Mouse (Mus musculus) neural tube, embryonic 11.5 days (tissue): ENCODE measurements around the gene 1110017D15Rik. TPM values are rescaled to one million over a fixed set of nuclear protein-coding genes. Genes with fewer than 3 reads are reported as not detected.

ENCODE experiments used
- ATAC-seq: fragments of 200-750 bp; cut with Nextera tagmentation; 2 replicates; pipeline ENCODE4 v1.8.0; 2017; ENCODE audit warnings: moderate number of reproducible peaks, mild to moderate bottlenecking, moderate TSS enrichment, moderate library complexity; ENCODE audit not compliant: insufficient read depth, low FRiP score, low TSS enrichment
- DNase-seq: peaks from one replicate; pipeline ENCODE4 v3.0.0-alpha.2; 2015; ENCODE audit warnings: low spot score
- H3K27ac ChIP-seq: fragments of 300-500 bp; sonication (generic); 2 replicates; pipeline ENCODE4 v1.5.1; 2014; ENCODE audit warnings: low read depth, mild to moderate bottlenecking, low read length
- H3K27me3 ChIP-seq: fragments of 300-500 bp; sonication (generic); 2 replicates; pipeline ENCODE4 v1.6.1; 2014; ENCODE audit warnings: mild to moderate bottlenecking, low read length, mixed read lengths; ENCODE audit not compliant: control insufficient read depth, insufficient read depth
- H3K36me3 ChIP-seq: fragments of 300-500 bp; sonication (generic); 2 replicates; pipeline ENCODE4 v1.6.1; 2014; ENCODE audit warnings: mild to moderate bottlenecking, low read length, moderate library complexity, mixed read lengths; ENCODE audit not compliant: control insufficient read depth, insufficient read depth
- H3K4me1 ChIP-seq: fragments of 300-500 bp; sonication (generic); 2 replicates; pipeline ENCODE4 v1.6.1; 2014; ENCODE audit warnings: low read length, mixed read lengths; ENCODE audit not compliant: control insufficient read depth, insufficient read depth
- H3K4me2 ChIP-seq: fragments of 300-500 bp; sonication (generic); 2 replicates; pipeline ENCODE4 v1.6.1; 2014; ENCODE audit warnings: low read depth, mild to moderate bottlenecking, moderate library complexity
- H3K4me3 ChIP-seq: fragments of 300-500 bp; sonication (generic); 2 replicates; pipeline ENCODE4 v1.5.1; 2014; ENCODE audit warnings: low read depth, low read length
- H3K9ac ChIP-seq: fragments of 300-500 bp; sonication (generic); 2 replicates; pipeline ENCODE4 v1.6.1; 2014; ENCODE audit warnings: mild to moderate bottlenecking, low read length
- H3K9me3 ChIP-seq: fragments of 300-500 bp; sonication (generic); 2 replicates; pipeline ENCODE4 v1.6.1; 2016; ENCODE audit warnings: low read length; ENCODE audit not compliant: control insufficient read depth
- WGBS: fragments of 180-500 bp; shearing (Covaris S2); extraction: QIAGEN DNeasy Blood & Tissue Kit; methylation state at CpG from one replicate; pipeline ENCODE4 v1.1.7; 2014; 5-methylcytosine and 5-hydroxymethylcytosine counted together
- polyA plus RNA-seq: library from polyadenylated mRNA; unstranded; fragments of >200 nt; fragmentation: Nextera tagmentation; extraction: Ambion mirVana; gene quantifications from 2 replicates; pipeline ENCODE4 v1.2.1, GENCODE M21; 2014

The 1110017D15Rik gene
- polyA plus RNA-seq, 1 experiment from 2014 or later: 2.5 TPM

- no peaks in the 10 kb centered on the region; the same call in 1 of the 2 replicates for H3K4me1 ChIP-seq
- no peaks in the 10 kb centered on the region for H3K36me3 ChIP-seq
- no peaks in the 10 kb centered on the region for H3K9me3 ChIP-seq
- ATAC-seq (no peak), DNase-seq (no peak)
- H3K27ac ChIP-seq: no peak overlapping the region
- no peak overlapping the region for H3K9ac ChIP-seq
- no peaks in the 10 kb centered on the region for H3K27me3 ChIP-seq
- 85% methylated on average over 1 of the region's 1 CpGs for WGBS
- no peak overlapping the region for H3K4me3 ChIP-seq
- no peak overlapping the region for H3K4me2 ChIP-seq
These were observed 30.0 kb upstream of the 1110017D15Rik start for GRCm38 (mm10) chr4:41547086-41547485.

DNA sequence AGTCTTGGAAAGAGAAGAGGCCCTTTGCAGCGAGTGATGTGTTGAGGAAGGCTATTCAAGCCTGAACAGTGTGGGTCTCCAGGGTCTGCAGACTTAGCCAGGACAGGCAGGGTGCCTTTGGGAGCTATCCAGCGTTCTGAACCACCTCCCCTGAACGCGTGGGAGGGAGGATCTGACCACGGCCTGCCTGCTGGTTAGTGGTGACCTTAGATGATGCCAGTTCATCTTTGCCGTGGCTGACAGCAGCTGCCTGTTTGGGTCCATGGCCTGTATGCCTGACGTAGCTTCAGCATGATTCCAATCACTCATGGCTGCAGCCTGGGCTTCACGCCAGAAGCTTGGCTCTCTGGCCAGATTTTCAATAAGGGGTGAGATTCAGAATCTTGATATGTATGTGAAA is 28.9 kb upstream of the 1110017D15Rik start:
- ATAC-seq (no peak), DNase-seq (peak; percentile 53)
- H3K4me1 ChIP-seq: no peaks in the 10 kb centered on the region; the same call in 1 of the 2 replicates
- H3K4me2 ChIP-seq: no peak overlapping the region
- no peak overlapping the region for H3K4me3 ChIP-seq
- no peaks in the 10 kb centered on the region for H3K27me3 ChIP-seq
- H3K9ac ChIP-seq: no peak overlapping the region
- H3K9me3 ChIP-seq: no peaks in the 10 kb centered on the region
- H3K36me3 ChIP-seq: no peaks in the 10 kb centered on the region
- 16% methylated on average over 8 of the region's 8 CpGs for WGBS
- H3K27ac ChIP-seq: no peak overlapping the region

DNA sequence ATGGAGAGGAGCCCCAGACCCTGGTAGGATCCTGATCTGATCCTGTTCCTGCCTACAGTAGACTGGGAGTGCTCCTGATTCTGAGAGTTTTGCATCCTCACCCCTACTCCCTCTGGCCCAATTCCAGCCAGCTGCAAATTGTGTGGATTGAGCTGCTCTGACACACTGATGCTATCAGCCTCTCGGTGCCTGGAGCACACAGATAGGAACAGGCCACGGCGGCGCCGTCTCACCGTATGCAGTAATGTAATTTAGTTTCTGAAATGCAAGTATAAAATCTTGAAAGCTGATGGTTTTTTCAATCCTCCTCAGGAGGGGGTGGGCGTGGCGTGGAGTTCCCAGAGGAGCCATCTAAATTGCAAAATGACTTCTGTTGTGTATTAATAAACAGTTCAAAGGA is 25.0 kb upstream of the 1110017D15Rik start:
- H3K9ac ChIP-seq: no peak overlapping the region
- WGBS: 87% methylated on average over 8 of the region's 8 CpGs
- no peak overlapping the region for H3K4me3 ChIP-seq
- H3K36me3 ChIP-seq: no peaks in the 10 kb centered on the region
- no peaks in the 10 kb centered on the region for H3K9me3 ChIP-seq
- ATAC-seq: no peak
- no peaks in the 10 kb centered on the region for H3K27me3 ChIP-seq
- no peaks in the 10 kb centered on the region; the same call in 1 of the 2 replicates for H3K4me1 ChIP-seq
- no peak overlapping the region for H3K27ac ChIP-seq
- DNase-seq: no peak
- no peak overlapping the region for H3K4me2 ChIP-seq

DNA sequence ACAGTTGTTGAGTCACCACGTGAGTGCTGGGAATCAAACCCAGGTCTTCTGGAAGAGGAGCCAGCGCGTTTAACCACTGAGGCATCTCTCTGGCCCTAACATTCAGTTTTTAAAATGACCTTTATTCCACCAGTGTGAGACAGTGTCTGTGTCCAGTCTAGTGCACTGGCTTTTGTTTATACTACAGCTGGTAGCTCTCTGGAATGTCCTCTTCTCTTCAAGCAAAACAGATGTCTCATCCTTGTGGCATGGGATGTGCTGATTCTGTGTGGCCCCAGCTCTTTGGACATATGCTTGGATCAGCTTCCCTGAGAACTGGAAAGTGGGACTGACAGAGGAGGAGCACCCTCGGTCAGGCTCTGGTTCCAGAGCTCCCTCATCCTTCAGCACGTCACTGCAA is 17.7 kb upstream of the 1110017D15Rik start:
- Histone ChIP-seq H3K9ac (no peak overlapping the region), H3K27me3 (no peaks in the 10 kb centered on the region), H3K9me3 (no peaks in the 10 kb centered on the region), H3K27ac (no peak overlapping the region), H3K4me1 (peaks cover 5% of the 10 kb centered on the region), H3K4me3 (no peak overlapping the region), H3K36me3 (no peaks in the 10 kb centered on the region), H3K4me2 (no peak overlapping the region)
- DNase-seq (no peak), ATAC-seq (no peak)
- WGBS: 76% methylated on average over 5 of the region's 5 CpGs

DNA sequence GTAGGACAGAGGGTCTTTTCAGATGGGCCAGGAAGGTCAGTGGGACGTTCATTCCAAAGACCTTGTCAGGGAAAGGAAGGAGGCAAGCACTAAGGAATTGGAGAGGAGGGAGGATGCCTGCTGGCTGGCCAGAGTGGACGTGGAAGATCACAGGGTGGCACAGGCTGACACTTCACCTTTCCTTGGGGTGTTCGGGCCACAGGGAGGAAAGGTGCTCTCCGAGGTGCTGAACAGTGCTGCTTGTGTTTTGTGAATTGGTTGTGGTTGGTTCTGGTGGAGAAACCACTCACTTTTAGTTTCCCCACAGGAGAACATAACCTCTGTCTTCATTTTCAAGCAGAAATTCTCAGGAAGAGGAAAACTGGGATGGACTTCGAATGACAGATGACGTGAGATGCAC is 15.3 kb upstream of the 1110017D15Rik start:
- Histone ChIP-seq H3K4me1 (peaks cover 20% of the 10 kb centered on the region), H3K4me2 (no peak overlapping the region), H3K27me3 (no peaks in the 10 kb centered on the region), H3K27ac (no peak overlapping the region), H3K9me3 (no peaks in the 10 kb centered on the region), H3K4me3 (no peak overlapping the region), H3K36me3 (no peaks in the 10 kb centered on the region), H3K9ac (no peak overlapping the region)
- DNase-seq: peak; percentile 49
- WGBS: 26% methylated on average over 6 of the region's 6 CpGs
- no peak for ATAC-seq

GRCm38 (mm10) chr4:41527996-41528395 is 10.9 kb upstream of the 1110017D15Rik start:
- ATAC-seq (no peak), DNase-seq (no peak)
- H3K4me1 ChIP-seq: peaks cover 31% of the 10 kb centered on the region
- no peak overlapping the region for H3K9ac ChIP-seq
- no peak overlapping the region for H3K4me3 ChIP-seq
- H3K4me2 ChIP-seq: no peak overlapping the region
- no peak overlapping the region for H3K27ac ChIP-seq
- H3K27me3 ChIP-seq: no peaks in the 10 kb centered on the region
- H3K36me3 ChIP-seq: no peaks in the 10 kb centered on the region
- WGBS: 20% methylated on average over 8 of the region's 8 CpGs
- no peaks in the 10 kb centered on the region for H3K9me3 ChIP-seq

DNA sequence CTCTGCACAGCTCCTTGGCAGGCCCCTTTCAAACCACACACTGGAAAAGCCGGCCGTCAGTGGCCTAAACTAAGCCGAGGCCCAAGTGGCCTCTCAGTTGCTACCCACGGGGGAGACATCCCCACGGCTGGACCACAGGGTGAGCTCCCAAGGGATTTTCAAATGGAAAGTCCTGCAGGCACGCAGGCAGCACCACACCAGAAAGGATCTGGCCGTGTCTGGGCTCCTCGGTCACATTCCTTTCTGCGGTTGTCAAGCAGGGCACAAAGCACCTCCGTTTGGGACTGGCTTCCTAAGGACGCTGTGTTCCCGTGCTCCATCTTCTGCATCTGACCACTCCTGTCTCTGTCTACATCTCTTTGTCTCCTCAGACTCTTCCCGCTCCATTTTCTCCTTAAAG is 9.9 kb upstream of the 1110017D15Rik start:
- H3K4me3 ChIP-seq: no peak overlapping the region
- no peaks in the 10 kb centered on the region for H3K27me3 ChIP-seq
- ATAC-seq (no peak), DNase-seq (peak; percentile 54)
- no peaks in the 10 kb centered on the region for H3K9me3 ChIP-seq
- H3K27ac ChIP-seq: no peak overlapping the region
- peak overlapping the region; percentile 39; the same call in 1 of the 2 replicates for H3K9ac ChIP-seq
- H3K4me2 ChIP-seq: no peak overlapping the region
- WGBS: 20% methylated on average over 13 of the region's 13 CpGs
- peaks cover 31% of the 10 kb centered on the region for H3K4me1 ChIP-seq
- no peaks in the 10 kb centered on the region for H3K36me3 ChIP-seq

- H3K27me3 ChIP-seq: no peaks in the 10 kb centered on the region
- H3K4me2 ChIP-seq: no peak overlapping the region
- H3K36me3 ChIP-seq: no peaks in the 10 kb centered on the region
- H3K27ac ChIP-seq: no peak overlapping the region
- 44% methylated on average over 7 of the region's 7 CpGs for WGBS
- no peak overlapping the region for H3K4me3 ChIP-seq
- DNase-seq (peak; percentile 25), ATAC-seq (no peak)
- no peaks in the 10 kb centered on the region for H3K9me3 ChIP-seq
- H3K4me1 ChIP-seq: peaks cover 30% of the 10 kb centered on the region
- H3K9ac ChIP-seq: 0 out of 2 replicates have a peak overlapping the region, but pooled peaks have one; percentile 39
These were observed 9.4 kb upstream of the 1110017D15Rik start for GRCm38 (mm10) chr4:41526553-41526952.

- no peaks in the 10 kb centered on the region for H3K27me3 ChIP-seq
- no peak overlapping the region for H3K4me3 ChIP-seq
- no peak overlapping the region for H3K27ac ChIP-seq
- no peak for DNase-seq
- H3K9ac ChIP-seq: no peak overlapping the region
- H3K4me2 ChIP-seq: no peak overlapping the region
- peaks cover 27% of the 10 kb centered on the region for H3K4me1 ChIP-seq
- 82% methylated on average over 9 of the region's 9 CpGs for WGBS
- no peaks in the 10 kb centered on the region for H3K36me3 ChIP-seq
- no peaks in the 10 kb centered on the region for H3K9me3 ChIP-seq
- no peak for ATAC-seq
These were observed 7.7 kb upstream of the 1110017D15Rik start for GRCm38 (mm10) chr4:41524829-41525228.
